Mouse (Mus musculus): ENCODE data around the gene Cspg4.

DNA sequence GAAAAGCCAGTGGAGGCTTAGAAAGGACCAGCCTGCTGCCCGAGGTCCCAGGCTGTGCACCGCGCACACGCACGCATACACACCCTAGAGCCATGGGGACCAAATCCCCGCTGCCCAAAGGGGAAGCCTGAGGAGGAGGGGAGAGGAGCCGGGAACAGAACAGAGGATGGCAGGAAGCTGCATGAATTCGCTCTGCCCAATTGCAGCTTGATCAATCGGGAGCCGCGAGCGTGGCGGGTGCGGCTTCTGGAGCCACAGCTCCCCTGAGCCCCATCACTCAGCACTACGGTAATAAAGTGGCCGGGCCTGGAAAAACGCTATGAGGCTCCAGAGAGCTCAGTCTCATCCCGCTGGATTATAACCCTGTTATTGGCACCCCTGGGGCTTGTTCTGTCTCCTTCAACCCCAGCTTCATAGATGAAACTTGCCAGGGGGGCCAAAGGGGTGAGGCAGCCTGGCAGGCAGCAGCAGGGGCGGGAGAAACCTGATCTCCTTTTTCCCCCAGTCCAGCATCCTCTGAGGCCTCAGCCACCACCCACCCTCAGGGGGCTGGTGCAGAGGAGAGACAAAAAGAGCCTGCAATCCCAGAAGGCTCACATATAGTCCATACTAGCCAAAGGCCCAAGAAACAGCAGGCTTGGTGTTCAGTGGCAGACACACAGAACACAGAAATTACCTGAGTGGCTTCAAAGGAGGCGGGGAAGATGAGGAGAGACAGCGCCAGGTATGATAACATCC, 39.2 kb upstream of the Cspg4 start:
- TF ChIP-seq CTCF (IDR thresholded peaks at IDR 0.05; ENCODE audit: low read depth, low read length) (no peak), POLR2A (IDR thresholded peaks at IDR 0.05; ENCODE audit: extremely low read depth, insufficient read depth, low read length) (no peak)
